Mouse (Mus musculus) cerebellum, adult 2 months (tissue): ENCODE measurements around the gene Mettl8.

Source experiments
- CTCF ChIP-seq: fragments of 200-500 bp; IDR thresholded peaks from 2 replicates; pipeline ENCODE4 v1.5.1; 2011; ENCODE audit warnings: low read depth, mild to moderate bottlenecking, control low read depth, low read length, moderate library complexity, borderline replicate concordance; ENCODE audit not compliant: insufficient read depth
- POLR2A ChIP-seq: fragments of 200-500 bp; IDR thresholded peaks from 2 replicates; pipeline ENCODE4 v1.6.1; 2011; ENCODE audit warnings: low read length, control low read depth, borderline replicate concordance; ENCODE audit not compliant: insufficient read depth

- TF ChIP-seq CTCF (no peak), POLR2A (no peak)
Measured at GRCm38 (mm10) chr2:70960090-70960489, 95.3 kb downstream of the Mettl8 start.
